Mouse (Mus musculus) naive thymus-derived CD4-positive, alpha-beta T cell, adult 2 months (primary cell): ENCODE data around the gene Bid.
"Not testable (repeated sequence)": the region's sequence is repeated elsewhere in the genome, so short reads cannot be mapped to it uniquely, and the experiment has no call there.

Experiments used
- DNase-seq: peaks from one replicate; pipeline ENCODE4 v3.0.0-alpha.2; 2011; ENCODE audit warnings: low read depth

Bid gene

GRCm38 (mm10) chr6:120934176-120934575 lies 17.5 kb upstream of the Bid start:
- DNase-seq: peak; percentile 52

- DNase-seq: no peak
Measured at GRCm38 (mm10) chr6:120933670-120934069, 17.0 kb upstream of the Bid start.

- DNase-seq: peak; percentile 77
Measured at GRCm38 (mm10) chr6:120932597-120932996, 15.9 kb upstream of the Bid start.

GRCm38 (mm10) chr6:120930450-120931306 lies 14.0 kb upstream of the Bid start:
- DNase-seq: no peak

- DNase-seq: no peak
Measured at GRCm38 (mm10) chr6:120929421-120929820, 12.8 kb upstream of the Bid start.

- DNase-seq: no peak
Measured at GRCm38 (mm10) chr6:120927765-120928164, 11.1 kb upstream of the Bid start.

GRCm38 (mm10) chr6:120926880-120927279 lies 10.2 kb upstream of the Bid start:
- no peak for DNase-seq

- not testable (repeated sequence) for DNase-seq
Measured at GRCm38 (mm10) chr6:120924791-120925321, 8.2 kb upstream of the Bid start.

GRCm38 (mm10) chr6:120917975-120918374 lies 1.3 kb upstream of the Bid start:
- DNase-seq: no peak

- peak; percentile 41 for DNase-seq
Measured at GRCm38 (mm10) chr6:120916972-120917881, 574 bp upstream of the Bid start.

GRCm38 (mm10) chr6:120915649-120915975 lies 1.0 kb downstream of the Bid start:
- DNase-seq: no peak

- DNase-seq: peak; percentile 60
Measured at GRCm38 (mm10) chr6:120914911-120915648, 1.6 kb downstream of the Bid start.

GRCm38 (mm10) chr6:120914533-120914910 lies 2.1 kb downstream of the Bid start:
- DNase-seq: no peak

GRCm38 (mm10) chr6:120913783-120914182 lies 2.9 kb downstream of the Bid start:
- DNase-seq: no peak

- no peak for DNase-seq
Measured at GRCm38 (mm10) chr6:120912931-120913330, 3.7 kb downstream of the Bid start.

GRCm38 (mm10) chr6:120911213-120912007 lies 5.2 kb downstream of the Bid start:
- DNase-seq: no peak

- DNase-seq: no peak
Measured at GRCm38 (mm10) chr6:120909501-120909900, 7.2 kb downstream of the Bid start.

GRCm38 (mm10) chr6:120907876-120908597 lies 8.6 kb downstream of the Bid start:
- DNase-seq: not testable (repeated sequence)

- no peak for DNase-seq
Measured at GRCm38 (mm10) chr6:120906521-120906920, 10.1 kb downstream of the Bid start.

GRCm38 (mm10) chr6:120905111-120905510 lies 11.5 kb downstream of the Bid start:
- no peak for DNase-seq

- no peak for DNase-seq
Measured at GRCm38 (mm10) chr6:120903961-120904360, 12.7 kb downstream of the Bid start.
